Mouse (Mus musculus): ENCODE measurements around the gene Fam207a.

DNA sequence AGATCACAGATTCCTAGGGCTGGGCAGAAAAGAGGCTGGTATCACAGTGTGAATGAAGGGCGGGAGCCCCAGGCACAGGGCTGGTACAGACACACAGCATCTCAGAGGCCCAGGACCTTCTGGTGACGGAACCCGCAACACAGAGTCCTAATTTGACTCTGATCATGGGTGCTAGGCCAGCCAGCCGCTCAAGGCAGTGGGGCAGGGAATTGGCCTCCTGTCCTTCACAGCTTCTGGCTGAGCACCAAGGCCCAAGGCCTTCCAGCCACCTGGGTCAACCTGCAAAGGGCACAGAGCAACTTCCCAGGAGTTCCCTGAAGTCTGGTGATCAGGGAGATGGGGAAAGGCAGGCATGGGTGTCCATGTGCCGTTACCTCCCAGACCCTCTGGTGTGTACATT, 2.2 kb upstream of the Fam207a start:
- TF ChIP-seq EP300 (IDR thresholded peaks at IDR 0.05; ENCODE audit: low read depth) (no peak), CTCF (IDR thresholded peaks at IDR 0.05; ENCODE audit: low read depth) (no peak)

Data from liver, postnatal 0 days (tissue).